Mouse (Mus musculus) myocyte (in vitro differentiated cells): ENCODE results near the gene Ctbs. TPM values are rescaled to one million over a fixed set of nuclear protein-coding genes. Genes with fewer than 3 reads are reported as not detected.

Experiments
- H3K27me3 ChIP-seq: one replicate; pipeline ENCODE4 v1.6.1; 2011; ENCODE audit not compliant: control insufficient read depth, insufficient read depth, insufficient read length
- H3K36me3 ChIP-seq: one replicate; pipeline ENCODE4 v1.6.1; 2011; ENCODE audit not compliant: control insufficient read depth, insufficient read depth
- H3K4me2 ChIP-seq: one replicate; pipeline ENCODE4 v1.6.1; 2011; ENCODE audit warnings: low read depth, control low read depth
- H3K4me3 ChIP-seq: one replicate; pipeline ENCODE4 v1.5.1; 2011; ENCODE audit warnings: mild to moderate bottlenecking, control low read depth, moderate library complexity
- H3K79me2 ChIP-seq: one replicate; pipeline ENCODE4 v1.6.1; 2011; ENCODE audit not compliant: control insufficient read depth, insufficient read depth
- H3ac ChIP-seq: one replicate; pipeline ENCODE4 v1.6.1; 2011; ENCODE audit not compliant: control insufficient read depth, insufficient read length
- CEBPB ChIP-seq: IDR thresholded peaks from 2 replicates; pipeline ENCODE4 v1.6.1; 2011; ENCODE audit warnings: mild to moderate bottlenecking, moderate library complexity; ENCODE audit not compliant: poor library complexity, insufficient read depth, severe bottlenecking
- E2F4 ChIP-seq: IDR thresholded peaks from one replicate; pipeline ENCODE4 v1.6.1; 2011; ENCODE audit warnings: mild to moderate bottlenecking, control low read depth, moderate library complexity; ENCODE audit not compliant: insufficient read depth
- MAX ChIP-seq: IDR thresholded peaks from one replicate; pipeline ENCODE4 v1.6.1; 2011; ENCODE audit warnings: low read depth, mild to moderate bottlenecking, control low read depth
- MYOD1 ChIP-seq, 3 experiments: IDR thresholded peaks; one replicate each; pipeline ENCODE4 v1.6.1; 2011; ENCODE audit warnings: control low read depth in 2 of 3, low read depth in 2 of 3, mild to moderate bottlenecking in 2 of 3, moderate library complexity in 1 of 3; ENCODE audit not compliant: insufficient read length in 2 of 3, control insufficient read depth in 1 of 3
- MYOG ChIP-seq, 3 experiments: IDR thresholded peaks; one replicate each; pipeline ENCODE4 v1.6.1; 2011; ENCODE audit warnings: control low read depth in 2 of 3, low read depth in 2 of 3, mild to moderate bottlenecking in 2 of 3; ENCODE audit not compliant: insufficient read length in 2 of 3, control insufficient read depth in 1 of 3, insufficient read depth in 1 of 3
- POLR2A ChIP-seq: IDR thresholded peaks from one replicate; pipeline ENCODE4 v1.6.1; 2011; ENCODE audit warnings: low read depth, mild to moderate bottlenecking, control low read depth, moderate library complexity; ENCODE audit not compliant: insufficient read length
- POLR2AphosphoS2 ChIP-seq: IDR thresholded peaks from one replicate; pipeline ENCODE4 v1.6.1; 2011; ENCODE audit warnings: low read depth, control low read depth; ENCODE audit not compliant: insufficient read length
- REST ChIP-seq: IDR thresholded peaks from one replicate; pipeline ENCODE4 v1.6.1; 2011; ENCODE audit warnings: mild to moderate bottlenecking, control low read depth, moderate library complexity; ENCODE audit not compliant: insufficient read depth, insufficient read length
- SRF ChIP-seq: IDR thresholded peaks from one replicate; pipeline ENCODE4 v1.6.1; 2011; ENCODE audit warnings: low read depth; ENCODE audit not compliant: control insufficient read depth, insufficient read length
- TCF12 ChIP-seq: IDR thresholded peaks from one replicate; pipeline ENCODE4 v1.6.1; 2011; ENCODE audit warnings: mild to moderate bottlenecking, control low read depth; ENCODE audit not compliant: poor library complexity, insufficient read depth, severe bottlenecking
- TCF3 ChIP-seq: IDR thresholded peaks from one replicate; pipeline ENCODE4 v1.6.1; 2011; ENCODE audit warnings: low read depth, control low read depth; ENCODE audit not compliant: insufficient read length
- USF1 ChIP-seq: IDR thresholded peaks from one replicate; pipeline ENCODE4 v1.6.1; 2011; ENCODE audit warnings: low read depth, mild to moderate bottlenecking, control low read depth, moderate library complexity
- polyA plus RNA-seq: library from polyadenylated mRNA; unstranded; fragments of >200 nt; fragmentation: generic; extraction: Trizol; gene quantifications from one replicate; pipeline ENCODE4 v1.2.1, GENCODE M21; 2012; ENCODE audit warnings: missing spikeins

The Ctbs gene
- polyA plus RNA-seq, 1 experiment, result 2.9 TPM

- TF ChIP-seq TCF3, result no peak
- TF ChIP-seq POLR2AphosphoS2, result no peak
- no peak for TF ChIP-seq TCF12
- no peak for TF ChIP-seq MYOG (IDR thresholded peaks at IDR 0.05; ENCODE audit: control insufficient read depth in 1 of 3, insufficient read depth in 1 of 3, insufficient read length in 2 of 3, low read depth in 2 of 3)
- TF ChIP-seq E2F4, result no peak
- Histone ChIP-seq H3ac (no peak overlapping the region), H3K36me3 (peaks cover 10% of the 10 kb centered on the region), H3K27me3 (no peaks in the 10 kb centered on the region), H3K4me3 (no peak overlapping the region), H3K4me2 (no peak overlapping the region), H3K79me2 (no peaks in the 10 kb centered on the region)
Measured at GRCm38 (mm10) chr3:146419534-146419933, 30.1 kb upstream of the Ctbs start.

GRCm38 (mm10) chr3:146419992-146420537 is 29.5 kb upstream of the Ctbs start:
- Histone ChIP-seq H3ac (no peak overlapping the region), H3K27me3 (no peaks in the 10 kb centered on the region), H3K4me3 (no peak overlapping the region), H3K36me3 (peaks cover 10% of the 10 kb centered on the region), H3K4me2 (no peak overlapping the region), H3K79me2 (no peaks in the 10 kb centered on the region)
- TF ChIP-seq TCF12, result no peak
- no peak for TF ChIP-seq USF1
- TF ChIP-seq TCF3, result no peak
- TF ChIP-seq SRF, result no peak
- TF ChIP-seq POLR2A, result no peak
- no peak for TF ChIP-seq REST
- no peak for TF ChIP-seq MAX
- TF ChIP-seq POLR2AphosphoS2, result no peak
- TF ChIP-seq MYOG (IDR thresholded peaks at IDR 0.05; ENCODE audit: control insufficient read depth in 1 of 3, insufficient read depth in 1 of 3, insufficient read length in 2 of 3, low read depth in 2 of 3), result no peak
- TF ChIP-seq E2F4, result no peak
- TF ChIP-seq CEBPB, result no peak
- no peak for TF ChIP-seq MYOD1 (IDR thresholded peaks at IDR 0.05; ENCODE audit: control insufficient read depth in 1 of 3, insufficient read length in 2 of 3, low read depth in 2 of 3)

- no peaks in the 10 kb centered on the region for H3K27me3 ChIP-seq
- H3K36me3 ChIP-seq, result peaks cover 10% of the 10 kb centered on the region
- TF ChIP-seq MYOG (IDR thresholded peaks at IDR 0.05; ENCODE audit: control insufficient read depth in 1 of 3, insufficient read depth in 1 of 3, insufficient read length in 2 of 3, low read depth in 2 of 3) (no peak), TCF3 (no peak), POLR2A (no peak), TCF12 (no peak), USF1 (no peak), CEBPB (no peak), MYOD1 (IDR thresholded peaks at IDR 0.05; ENCODE audit: control insufficient read depth in 1 of 3, insufficient read length in 2 of 3, low read depth in 2 of 3) (no peak), E2F4 (no peak), REST (no peak), SRF (no peak), MAX (no peak), POLR2AphosphoS2 (no peak)
- no peak overlapping the region for H3K4me2 ChIP-seq
- no peak overlapping the region for H3K4me3 ChIP-seq
- no peak overlapping the region for H3ac ChIP-seq
- no peaks in the 10 kb centered on the region for H3K79me2 ChIP-seq
Measured at GRCm38 (mm10) chr3:146421787-146422186, 27.8 kb upstream of the Ctbs start.

- Histone ChIP-seq H3K4me3 (no peak overlapping the region), H3ac (no peak overlapping the region), H3K4me2 (no peak overlapping the region), H3K79me2 (no peaks in the 10 kb centered on the region), H3K36me3 (peaks cover 5% of the 10 kb centered on the region), H3K27me3 (no peaks in the 10 kb centered on the region)
- TF ChIP-seq MAX, result no peak
- no peak for TF ChIP-seq REST
- TF ChIP-seq TCF3, result no peak
- no peak for TF ChIP-seq POLR2A
- TF ChIP-seq E2F4, result no peak
- TF ChIP-seq CEBPB, result no peak
- no peak for TF ChIP-seq MYOG (IDR thresholded peaks at IDR 0.05; ENCODE audit: control insufficient read depth in 1 of 3, insufficient read depth in 1 of 3, insufficient read length in 2 of 3, low read depth in 2 of 3)
- TF ChIP-seq SRF, result no peak
Measured at GRCm38 (mm10) chr3:146423710-146424109, 25.9 kb upstream of the Ctbs start.

- H3K4me3 ChIP-seq, result no peak overlapping the region
- no peak overlapping the region for H3ac ChIP-seq
- H3K36me3 ChIP-seq, result peaks cover under 1% of the 10 kb centered on the region
- H3K79me2 ChIP-seq, result no peaks in the 10 kb centered on the region
- TF ChIP-seq E2F4 (no peak), MAX (no peak), USF1 (no peak), MYOG (IDR thresholded peaks at IDR 0.05; ENCODE audit: control insufficient read depth in 1 of 3, insufficient read depth in 1 of 3, insufficient read length in 2 of 3, low read depth in 2 of 3) (peak in 1 of 3 experiments; percentile 25)
- H3K4me2 ChIP-seq, result no peak overlapping the region
- H3K27me3 ChIP-seq, result no peaks in the 10 kb centered on the region
Measured at GRCm38 (mm10) chr3:146424306-146424900, 25.2 kb upstream of the Ctbs start.
